20 mouse cellular contexts compared by ENCODE assay signal in the genomic region with DNA sequence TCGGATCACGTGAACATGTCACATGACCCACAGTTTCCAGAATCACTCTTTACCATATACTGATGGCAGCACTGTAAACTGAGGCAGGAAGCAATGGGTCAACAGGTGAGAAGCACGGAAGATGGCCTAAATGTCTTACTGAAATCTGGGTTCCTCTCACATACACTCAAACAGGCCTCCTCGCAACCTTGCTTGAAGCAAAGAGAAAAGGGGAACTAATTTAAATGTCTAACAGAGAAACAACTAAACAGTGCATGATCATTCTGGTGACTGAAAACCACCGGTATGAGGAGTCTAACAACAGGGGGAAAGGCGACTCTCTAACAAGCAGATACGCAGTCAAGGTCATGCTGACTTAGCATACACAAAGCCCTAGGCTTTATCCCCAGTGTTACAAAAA. TPM values are rescaled to one million over a fixed set of nuclear protein-coding genes. Genes with fewer than 3 reads are reported as not detected.
DNase-seq lines count a peak whose midpoint lies in the region; ATAC-seq and TF ChIP-seq lines count a peak whose summit lies in the region.
"Had no signal": no experiment of that assay in that cellular context is flagged by ENCODE, and none has a peak within 500 bp of the region (broad histone marks: within the 10 kb centered on the region; RNA-seq: fewer than 3 reads in every experiment).

No protein-coding gene starts in this region.

- 60% methylated on average over 7 of the region's 7 CpGs for WGBS in liver, embryonic 12.5 days (ENCODE audit: insufficient replicate concordance)
- WGBS in embryonic facial prominence, embryonic 15.5 days = 69% methylated on average over 7 of the region's 7 CpGs
- WGBS in forebrain, embryonic 16.5 days = 85% methylated on average over 7 of the region's 7 CpGs

- no peak for TF ChIP-seq RAD21 in MEL (IDR thresholded peaks at IDR 0.05; ENCODE audit: low read depth, low read length)

- H3K4me1 ChIP-seq in liver, embryonic 12.5 days = peaks cover 66% of the 10 kb centered on the region
- peaks cover 0 to 6% of the 10 kb centered on the region in 2 experiments; a peak in 2 of 4 replicates for H3K4me1 ChIP-seq in MEL (ENCODE audit: control insufficient read depth in 1 of 2, insufficient read depth in 2 of 2, low read length in 2 of 2)
- peaks cover 17% of the 10 kb centered on the region for H3K4me1 ChIP-seq in embryonic facial prominence, embryonic 15.5 days
- H3K4me1 ChIP-seq in forebrain, embryonic 16.5 days (replicated peaks; ENCODE audit: control insufficient read depth, insufficient read depth, low read length) = peaks cover 6% of the 10 kb centered on the region

- no peak for TF ChIP-seq POLR2A in MEL (IDR thresholded peaks at IDR 0.05; ENCODE audit: control insufficient read depth in 1 of 2, insufficient read depth in 1 of 2, low read depth in 1 of 2, low read length in 2 of 2, poor library complexity in 1 of 2)

- no peak for TF ChIP-seq CTCF in MEL (IDR thresholded peaks at IDR 0.05 in 2 of 3, conservative IDR thresholded peaks at IDR 0.05 in 1 of 3; ENCODE audit: control insufficient read depth in 1 of 3, insufficient read depth in 1 of 3, low read depth in 2 of 3, low read length in 3 of 3, poor library complexity in 1 of 3, severe bottlenecking in 1 of 3)

- no peak for TF ChIP-seq EP300 in MEL (IDR thresholded peaks at IDR 0.05; ENCODE audit: low read depth in 1 of 2, low read length in 2 of 2)

- no peak for ATAC-seq in liver, embryonic 12.5 days
- ATAC-seq in embryonic facial prominence, embryonic 15.5 days (ENCODE audit: insufficient number of reproducible peaks, low FRiP score, low TSS enrichment, low read depth) = no peak
- peak; percentile 40 for ATAC-seq in megakaryocyte, adult 5-6 weeks (ENCODE audit: poor library complexity, severe bottlenecking)
- no peak for ATAC-seq in forebrain, embryonic 16.5 days
- ATAC-seq: hindbrain, embryonic 16.5 days; intestine, postnatal 0 days; midbrain, embryonic 16.5 days had no signal

- DNase-seq in liver = no peak
- peak; percentile 56 for DNase-seq in MEL (ENCODE audit: low read depth, low spot score)
- no peak for DNase-seq in kidney, postnatal 36 days
- no peak for DNase-seq in thymus, postnatal 36 days
- DNase-seq: cerebellum, adult 11-12 months; gastrocnemius, postnatal 36 days; kidney, postnatal 4 days; left cerebral cortex, postnatal 4 days; lung, adult 18-20 months; lung, postnatal 36 days; right cerebral cortex, postnatal 14 days; thymus, postnatal 4 days had no signal

- H3K27me3 ChIP-seq in liver, embryonic 12.5 days (replicated peaks) = no peaks in the 10 kb centered on the region
- H3K27me3 ChIP-seq in MEL (ENCODE audit: control insufficient read depth in 1 of 2, insufficient read depth in 2 of 2, low read length in 2 of 2) = no peaks in the 10 kb centered on the region
- no peaks in the 10 kb centered on the region for H3K27me3 ChIP-seq in embryonic facial prominence, embryonic 15.5 days
- no peaks in the 10 kb centered on the region for H3K27me3 ChIP-seq in forebrain, embryonic 16.5 days (replicated peaks; ENCODE audit: control insufficient read depth, insufficient read depth, low read length)
- H3K27me3 ChIP-seq: heart, embryonic 12.5 days had no signal

- no peak overlapping the region for H3K4me3 ChIP-seq in liver, embryonic 12.5 days
- H3K4me3 ChIP-seq in MEL (ENCODE audit: control insufficient read depth in 1 of 2, insufficient read depth in 1 of 2, low read depth in 2 of 2, low read length in 2 of 2) = no peak overlapping the region
- no peak overlapping the region for H3K4me3 ChIP-seq in embryonic facial prominence, embryonic 15.5 days (replicated peaks)
- no peak overlapping the region for H3K4me3 ChIP-seq in forebrain, embryonic 16.5 days (replicated peaks; ENCODE audit: low read length)
- H3K4me3 ChIP-seq: heart, embryonic 12.5 days had no signal

- H3K36me3 ChIP-seq in liver, embryonic 12.5 days = peaks cover 8% of the 10 kb centered on the region
- peaks cover 0 to 6% of the 10 kb centered on the region in 2 experiments; a peak in 2 of 4 replicates for H3K36me3 ChIP-seq in MEL (ENCODE audit: control insufficient read depth in 1 of 2, insufficient read depth in 2 of 2, low read length in 2 of 2)
- H3K36me3 ChIP-seq in embryonic facial prominence, embryonic 15.5 days = no peaks in the 10 kb centered on the region
- no peaks in the 10 kb centered on the region for H3K36me3 ChIP-seq in forebrain, embryonic 16.5 days (ENCODE audit: control insufficient read depth, insufficient read depth)
- H3K36me3 ChIP-seq: heart, embryonic 12.5 days had no signal

- H3K9ac ChIP-seq in liver, embryonic 12.5 days = no peak overlapping the region
- no peak overlapping the region for H3K9ac ChIP-seq in MEL (ENCODE audit: control insufficient read depth, low read depth, low read length, poor library complexity, severe bottlenecking)
- H3K9ac ChIP-seq in embryonic facial prominence, embryonic 15.5 days = no peak overlapping the region
- no peak overlapping the region for H3K9ac ChIP-seq in forebrain, embryonic 16.5 days (replicated peaks; ENCODE audit: low read depth, low read length)
- H3K9ac ChIP-seq: heart, embryonic 12.5 days had no signal

- H3K4me2 ChIP-seq in liver, embryonic 12.5 days = no peak overlapping the region
- no peak overlapping the region for H3K4me2 ChIP-seq in embryonic facial prominence, embryonic 15.5 days (replicated peaks)
- no peak overlapping the region for H3K4me2 ChIP-seq in forebrain, embryonic 16.5 days (ENCODE audit: low read length)
- H3K4me2 ChIP-seq: heart, embryonic 12.5 days had no signal

- peaks cover 2% of the 10 kb centered on the region; the same call in 1 of the 2 replicates for H3K79me2 ChIP-seq in MEL (ENCODE audit: control insufficient read depth, insufficient read depth, low read length, poor library complexity)

- peak overlapping the region; percentile 42 for H3K27ac ChIP-seq in liver, embryonic 12.5 days
- H3K27ac ChIP-seq in MEL (ENCODE audit: control insufficient read depth, low read depth, low read length) = no peak overlapping the region
- peak overlapping the region; percentile 58; the same call in 1 of the 2 replicates for H3K27ac ChIP-seq in embryonic facial prominence, embryonic 15.5 days (replicated peaks)
- H3K27ac ChIP-seq in forebrain, embryonic 16.5 days (ENCODE audit: low read length) = no peak overlapping the region

- H3K9me3 ChIP-seq in liver, embryonic 12.5 days (replicated peaks) = no peaks in the 10 kb centered on the region
- H3K9me3 ChIP-seq in MEL (replicated peaks; ENCODE audit: insufficient read depth, low read length) = no peaks in the 10 kb centered on the region
- H3K9me3 ChIP-seq in embryonic facial prominence, embryonic 15.5 days (replicated peaks) = no peaks in the 10 kb centered on the region
- H3K9me3 ChIP-seq in forebrain, embryonic 16.5 days (ENCODE audit: control insufficient read depth, low read length) = no peaks in the 10 kb centered on the region
- H3K9me3 ChIP-seq: heart, embryonic 12.5 days had no signal

TF ChIP-seq in MEL, 35 proteins besides CTCF, POLR2A, EP300 and RAD21:
- TF ChIP-seq MAFK (IDR thresholded peaks at IDR 0.05; ENCODE audit: borderline replicate concordance, low read depth, low read length) (no peak), POLR2AphosphoS5 (IDR thresholded peaks at IDR 0.05; ENCODE audit: borderline replicate concordance, low read depth, low read length) (no peak), CHD2 (IDR thresholded peaks at IDR 0.05; ENCODE audit: low read length) (no peak), SIN3A (IDR thresholded peaks at IDR 0.05; ENCODE audit: low read length) (no peak), TAL1 (IDR thresholded peaks at IDR 0.05; ENCODE audit: low read length) (no peak), USF1 (IDR thresholded peaks at IDR 0.05; ENCODE audit: low read depth, low read length) (peak; percentile 30; the same call in 1 of the 2 replicates)

RNA-seq across cellular contexts. Expression of a gene that starts 12.7 kb away (rescaled TPM):
- polyA plus RNA-seq in liver, embryonic 12.5 days (2016; fragmentation: Nextera tagmentation; extraction: Ambion mirVana) = 23.2 and 25.7 TPM in 2 replicates
- total RNA-seq in MEL (2012; rRNA removed) = 1.9 and 2.9 TPM in 2 replicates
- 1 to 10 TPM in 1 of 2 experiments, not detected in 1; 7.7 TPM for polyA plus RNA-seq in MEL (2012; ENCODE audit: insufficient read depth in 1 of 2, insufficient read length in 2 of 2, low read depth in 1 of 2, low replicate concordance in 2 of 2, missing spikeins in 1 of 2)
- polyA plus RNA-seq in embryonic facial prominence, embryonic 15.5 days (2015; fragmentation: Nextera tagmentation; extraction: Ambion mirVana) = 18.8 and 22.3 TPM in 2 replicates
- total RNA-seq in megakaryocyte, adult 5-6 weeks (2015) = 15.5 and 20.1 TPM in 2 replicates
- total RNA-seq in megakaryocyte, adult 5-6 weeks (2017) = 18.5 and 18.8 TPM in 2 replicates
- 33.3 and 37.1 TPM in 2 replicates for polyA plus RNA-seq in forebrain, embryonic 16.5 days (2015; fragmentation: Nextera tagmentation; extraction: Ambion mirVana)

Comparison
In these comparisons a context has a peak if more than half of its experiments do, and no peak if none do; other contexts are left out.
1. H3K27ac ChIP-seq: peak in liver, embryonic 12.5 days (single experiment) and embryonic facial prominence, embryonic 15.5 days (single experiment); none in MEL (single experiment) and forebrain, embryonic 16.5 days (single experiment).